Mouse (Mus musculus): ENCODE measurements around the gene Crip2. TPM values are rescaled to one million over a fixed set of nuclear protein-coding genes. Genes with fewer than 3 reads are reported as not detected.

The Crip2 gene
- polyA plus RNA-seq, 1 experiment from 2014 or later = 278 TPM

- Histone ChIP-seq H3K4me3 (no peak overlapping the region), H3K27me3 (ENCODE audit: low read depth, poor library complexity, severe bottlenecking) (no peaks in the 10 kb centered on the region), H3K4me1 (peaks cover 32% of the 10 kb centered on the region), H3K27ac (replicated peaks) (no peak overlapping the region), H3K36me3 (peaks cover 86% of the 10 kb centered on the region), H3K9me3 (replicated peaks) (no peaks in the 10 kb centered on the region)
- DNase-seq (ENCODE audit: low spot score) = no peak
- WGBS = 91% methylated on average over 7 of the region's 7 CpGs
These were observed 4.6 kb upstream of the Crip2 start for GRCm38 (mm10) chr12:113135401-113135800.

DNA sequence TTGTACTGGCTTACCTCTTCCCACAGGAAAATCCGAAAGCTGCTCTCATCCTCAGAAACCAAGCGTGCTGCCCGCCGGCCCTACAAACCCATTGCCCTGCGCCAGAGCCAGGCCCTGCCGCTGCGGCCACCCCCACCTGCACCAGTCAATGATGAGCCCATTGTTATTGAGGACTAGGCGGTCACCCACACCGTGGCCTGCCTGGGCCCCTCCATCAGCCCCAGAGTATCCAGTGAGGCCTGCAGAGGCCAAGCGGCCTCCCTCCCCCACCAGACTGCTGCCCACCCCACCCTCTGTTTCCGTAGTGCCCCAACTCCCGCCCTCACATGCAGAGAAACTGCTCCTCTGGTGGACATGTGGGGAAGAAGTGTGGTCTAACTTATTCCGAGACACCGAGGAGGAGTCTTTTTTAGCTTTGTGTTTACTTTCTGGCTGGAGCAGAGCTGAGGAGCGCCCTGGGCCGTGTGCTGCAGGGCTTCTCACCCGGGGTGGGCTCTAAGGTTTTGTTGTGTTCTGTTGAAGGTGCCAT is 3.5 kb upstream of the Crip2 start:
- WGBS = 80% methylated on average over 17 of the region's 17 CpGs
- no peak overlapping the region for H3K27ac ChIP-seq (replicated peaks)
- H3K27me3 ChIP-seq (ENCODE audit: low read depth, poor library complexity, severe bottlenecking) = peaks cover 8% of the 10 kb centered on the region
- peaks cover 44% of the 10 kb centered on the region for H3K4me1 ChIP-seq
- H3K9me3 ChIP-seq (replicated peaks) = no peaks in the 10 kb centered on the region
- no peak for DNase-seq (ENCODE audit: low spot score)
- H3K36me3 ChIP-seq = peaks cover 74% of the 10 kb centered on the region
- no peak overlapping the region for H3K4me3 ChIP-seq

GRCm38 (mm10) chr12:113137260-113138213 is 2.5 kb upstream of the Crip2 start:
- H3K27me3 ChIP-seq (ENCODE audit: low read depth, poor library complexity, severe bottlenecking) = peaks cover 16% of the 10 kb centered on the region
- H3K27ac ChIP-seq (replicated peaks) = no peak overlapping the region
- no peaks in the 10 kb centered on the region for H3K9me3 ChIP-seq (replicated peaks)
- H3K36me3 ChIP-seq = peaks cover 64% of the 10 kb centered on the region
- no peak overlapping the region for H3K4me3 ChIP-seq
- H3K4me1 ChIP-seq = peaks cover 54% of the 10 kb centered on the region
- WGBS = 93% methylated on average over 18 of the region's 18 CpGs
- no peak for DNase-seq (ENCODE audit: low spot score)

- H3K27me3 ChIP-seq (ENCODE audit: low read depth, poor library complexity, severe bottlenecking) = peaks cover 24% of the 10 kb centered on the region
- peak overlapping the region; percentile 95; the same call in 1 of the 2 replicates for H3K27ac ChIP-seq (replicated peaks)
- DNase-seq (ENCODE audit: low spot score) = no peak
- H3K4me3 ChIP-seq = no peak overlapping the region
- H3K9me3 ChIP-seq (replicated peaks) = no peaks in the 10 kb centered on the region
- 80% methylated on average over 6 of the region's 6 CpGs for WGBS
- H3K4me1 ChIP-seq = peaks cover 61% of the 10 kb centered on the region
- peaks cover 62% of the 10 kb centered on the region for H3K36me3 ChIP-seq
These were observed 1.7 kb upstream of the Crip2 start for GRCm38 (mm10) chr12:113138291-113138690.

DNA sequence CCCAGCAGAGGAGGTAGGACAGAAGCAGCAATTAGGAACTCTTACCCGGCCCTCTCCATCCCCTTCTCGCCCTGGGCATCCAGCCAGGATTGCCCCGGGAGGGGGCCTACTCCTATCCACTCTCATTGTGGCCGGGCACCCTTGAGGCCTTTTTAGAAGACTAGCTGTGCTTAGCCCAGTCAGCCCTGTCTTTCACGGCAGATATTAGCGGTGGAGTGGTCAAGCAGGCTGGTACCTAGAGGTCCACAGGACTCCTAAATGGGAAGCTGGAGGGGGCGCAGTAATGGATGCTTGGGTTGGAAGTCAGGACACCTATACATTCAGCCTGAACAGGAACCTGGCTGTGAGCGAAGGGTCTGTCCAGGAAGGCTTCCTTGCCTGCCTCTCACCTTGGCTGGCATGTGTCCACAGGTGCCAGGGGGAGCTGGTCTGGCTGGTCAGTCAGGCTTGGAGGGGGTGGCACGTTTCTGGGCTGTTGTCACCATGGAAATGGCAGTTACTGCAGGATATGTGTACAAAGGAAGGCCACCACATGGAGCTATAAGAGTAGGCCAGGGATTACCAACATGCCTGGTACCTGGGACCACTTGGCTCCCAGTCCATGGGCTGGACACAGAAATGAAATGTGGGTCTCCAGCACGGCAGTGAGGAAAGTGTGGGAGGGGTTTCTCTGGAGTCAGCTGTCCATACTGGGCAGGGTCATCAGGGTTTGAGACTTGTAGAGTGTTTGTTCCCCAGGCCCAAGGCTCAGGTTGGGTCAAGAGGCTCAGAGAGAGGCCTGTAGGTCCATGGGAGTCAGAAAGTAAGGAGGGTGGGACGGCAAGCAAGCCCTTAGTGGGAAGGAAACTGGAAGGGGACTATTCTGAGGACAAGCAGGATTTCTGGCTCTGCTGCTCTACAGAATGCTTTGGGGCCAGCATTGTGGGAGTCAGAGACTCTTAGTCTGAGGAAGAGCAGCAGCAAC is 853 bp upstream of the Crip2 start:
- DNase-seq (ENCODE audit: low spot score) = peak; percentile 32
- H3K36me3 ChIP-seq = peaks cover 62% of the 10 kb centered on the region
- H3K4me1 ChIP-seq = peaks cover 68% of the 10 kb centered on the region
- 42% methylated on average over 11 of the region's 11 CpGs for WGBS
- H3K27ac ChIP-seq (replicated peaks) = peak overlapping the region; percentile 95
- peak overlapping the region; percentile 75 for H3K4me3 ChIP-seq
- H3K27me3 ChIP-seq (ENCODE audit: low read depth, poor library complexity, severe bottlenecking) = peaks cover 24% of the 10 kb centered on the region
- H3K9me3 ChIP-seq (replicated peaks) = no peaks in the 10 kb centered on the region

DNA sequence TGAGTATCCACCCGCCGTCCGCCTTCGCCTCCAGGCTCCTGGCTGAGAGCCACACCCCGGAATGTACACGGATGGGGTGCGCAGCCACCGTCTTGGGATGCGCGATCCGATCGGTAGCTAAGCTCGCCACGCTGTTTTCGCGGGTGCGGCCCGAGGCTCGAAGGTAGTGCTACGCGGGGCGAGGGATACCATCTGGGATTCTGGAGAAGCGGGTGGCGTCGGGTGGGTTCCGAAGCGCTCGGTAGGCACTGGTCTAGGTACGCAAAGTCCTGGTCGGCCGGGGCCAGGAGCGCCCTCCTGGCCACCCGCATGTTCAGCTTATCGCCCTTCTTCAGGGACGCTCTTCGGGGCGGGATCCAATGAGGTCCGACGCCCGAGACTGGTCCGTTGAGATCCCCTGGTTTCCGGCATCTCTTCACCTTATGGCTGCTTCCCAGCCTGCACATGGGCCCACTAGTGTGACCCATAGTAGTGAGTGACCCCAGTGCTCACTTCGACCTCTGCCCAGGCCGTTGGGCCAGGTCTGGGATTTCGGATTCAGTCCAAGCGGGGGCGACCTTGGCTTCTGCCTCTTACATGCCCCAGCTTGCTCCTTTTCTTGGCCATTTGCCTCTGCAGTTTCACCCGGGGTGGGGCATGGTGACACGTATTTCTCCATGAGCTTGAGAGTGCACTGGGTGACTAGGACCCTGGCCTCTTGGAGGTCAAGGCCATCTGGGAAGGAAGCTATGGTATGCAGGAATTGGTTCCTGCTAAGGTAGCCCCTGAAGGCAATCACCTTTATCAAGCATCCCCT is 778 bp downstream of the Crip2 start:
- Histone ChIP-seq H3K36me3 (peaks cover 62% of the 10 kb centered on the region), H3K9me3 (replicated peaks) (no peaks in the 10 kb centered on the region), H3K4me3 (peak overlapping the region; percentile 75), H3K4me1 (peaks cover 75% of the 10 kb centered on the region), H3K27me3 (ENCODE audit: low read depth, poor library complexity, severe bottlenecking) (peaks cover 26% of the 10 kb centered on the region), H3K27ac (replicated peaks) (peak overlapping the region; percentile 95)
- WGBS = 2% methylated on average over 49 of the region's 49 CpGs
- DNase-seq (ENCODE audit: low spot score) = no peak

DNA sequence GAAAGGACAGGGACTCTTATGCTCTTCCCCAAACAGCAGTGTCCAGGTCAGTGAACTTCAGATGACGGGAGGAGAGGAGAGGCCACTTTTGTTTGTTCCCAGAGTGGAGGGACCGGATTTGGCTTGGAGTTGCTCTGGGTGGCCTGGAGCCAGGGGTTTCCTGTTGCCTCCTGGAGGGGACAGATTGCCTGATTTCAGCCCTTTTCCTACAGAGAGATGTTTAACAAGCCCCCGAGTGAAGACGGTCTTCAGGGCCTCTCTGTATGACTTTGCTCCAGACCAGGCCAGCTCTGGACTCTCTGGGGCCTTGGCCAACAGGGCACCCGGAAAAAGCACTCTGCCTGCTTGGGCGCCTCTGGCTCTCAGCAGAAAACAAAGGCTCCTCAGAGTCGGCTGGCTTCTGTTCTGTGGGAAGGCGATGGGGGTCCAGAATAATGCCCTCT is 1.5 kb downstream of the Crip2 start:
- H3K27ac ChIP-seq (replicated peaks) = peak overlapping the region; percentile 95
- H3K36me3 ChIP-seq = peaks cover 56% of the 10 kb centered on the region
- 51% methylated on average over 8 of the region's 8 CpGs for WGBS
- DNase-seq (ENCODE audit: low spot score) = no peak
- H3K9me3 ChIP-seq (replicated peaks) = no peaks in the 10 kb centered on the region
- peaks cover 33% of the 10 kb centered on the region for H3K27me3 ChIP-seq (ENCODE audit: low read depth, poor library complexity, severe bottlenecking)
- H3K4me1 ChIP-seq = peaks cover 82% of the 10 kb centered on the region
- peak overlapping the region; percentile 75 for H3K4me3 ChIP-seq

- 24% methylated on average over 15 of the region's 15 CpGs for WGBS
- H3K4me3 ChIP-seq = peak overlapping the region; percentile 75
- peak; percentile 55 for DNase-seq (ENCODE audit: low spot score)
- H3K4me1 ChIP-seq = peaks cover 88% of the 10 kb centered on the region
- peak overlapping the region; percentile 95 for H3K27ac ChIP-seq (replicated peaks)
- H3K27me3 ChIP-seq (ENCODE audit: low read depth, poor library complexity, severe bottlenecking) = peaks cover 40% of the 10 kb centered on the region
- no peaks in the 10 kb centered on the region for H3K9me3 ChIP-seq (replicated peaks)
- H3K36me3 ChIP-seq = peaks cover 48% of the 10 kb centered on the region
These were observed 2.3 kb downstream of the Crip2 start for GRCm38 (mm10) chr12:113142021-113142975.

- H3K27ac ChIP-seq (replicated peaks) = peak overlapping the region; percentile 95
These were observed 3.1 kb downstream of the Crip2 start for GRCm38 (mm10) chr12:113143164-113143563.

DNA sequence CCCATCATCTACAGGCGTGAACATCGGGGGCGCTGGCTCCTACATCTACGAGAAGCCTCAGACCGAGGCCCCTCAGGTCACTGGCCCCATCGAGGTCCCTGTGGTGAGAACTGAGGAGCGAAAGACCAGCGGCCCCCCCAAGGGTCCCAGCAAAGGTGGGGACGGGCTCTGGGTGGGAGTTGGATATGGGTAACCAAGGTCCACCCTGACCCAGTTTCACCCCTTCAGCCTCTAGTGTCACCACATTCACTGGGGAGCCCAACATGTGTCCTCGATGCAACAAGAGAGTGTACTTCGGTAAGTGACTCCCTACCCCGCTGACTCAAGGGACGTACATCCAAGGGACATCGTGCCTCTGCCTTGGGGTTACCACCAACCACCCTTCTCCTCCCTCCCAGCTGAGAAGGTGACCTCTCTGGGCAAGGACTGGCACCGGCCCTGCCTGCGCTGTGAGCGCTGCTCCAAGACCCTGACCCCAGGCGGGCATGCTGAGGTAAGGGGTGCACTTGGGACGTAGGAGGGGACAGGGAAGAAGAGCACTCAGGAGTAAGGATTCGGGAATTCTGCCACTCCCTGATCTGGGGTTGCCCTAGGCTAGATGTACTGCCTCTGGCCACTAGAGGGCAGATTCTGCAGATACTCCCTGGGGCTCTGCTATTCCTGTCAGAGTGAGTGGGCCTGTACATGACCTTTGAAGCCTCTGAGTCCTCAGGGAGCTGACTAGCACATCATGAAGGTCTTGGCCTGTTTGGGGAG is 4.1 kb downstream of the Crip2 start:
- Histone ChIP-seq H3K4me1 (peaks cover 86% of the 10 kb centered on the region), H3K27me3 (ENCODE audit: low read depth, poor library complexity, severe bottlenecking) (peaks cover 59% of the 10 kb centered on the region), H3K4me3 (no peak overlapping the region), H3K36me3 (peaks cover 31% of the 10 kb centered on the region), H3K9me3 (replicated peaks) (no peaks in the 10 kb centered on the region), H3K27ac (replicated peaks) (no peak overlapping the region)
- DNase-seq (ENCODE audit: low spot score) = peak; percentile 55
- 79% methylated on average over 20 of the region's 20 CpGs for WGBS

More at GRCm38 (mm10) chr12:113143164-113143563, 3.1 kb downstream of the Crip2 start:
- Histone ChIP-seq H3K36me3 (peaks cover 40% of the 10 kb centered on the region), H3K4me1 (peaks cover 86% of the 10 kb centered on the region), H3K4me3 (peak overlapping the region; percentile 75), H3K9me3 (replicated peaks) (no peaks in the 10 kb centered on the region), H3K27me3 (ENCODE audit: low read depth, poor library complexity, severe bottlenecking) (peaks cover 49% of the 10 kb centered on the region)
- 69% methylated on average over 7 of the region's 7 CpGs for WGBS
- no peak for DNase-seq (ENCODE audit: low spot score)

Measured in midbrain, embryonic 10.5 days (tissue).